Mouse (Mus musculus) small intestine, adult 2 months (tissue): ENCODE measurements at regions not wholly inside any gene's neighbourhood (a gene's known extent, or its start where the extent isn't known, plus 50 kb on each side); places are given as distances from the start of the nearest gene placed in this dataset.
"Not testable (repeated sequence)": the region's sequence is repeated elsewhere in the genome, so short reads cannot be mapped to it uniquely, and the experiment has no call there.

Source experiments
- H3K27ac ChIP-seq: fragments of 200-500 bp; 2 replicates; pipeline ENCODE4 v1.5.1; 2012; ENCODE audit warnings: low read depth, low read length, control low read depth, inconsistent platforms; ENCODE audit not compliant: insufficient read depth
- H3K27me3 ChIP-seq: fragments of 200-500 bp; 2 replicates; pipeline ENCODE4 v1.6.1; 2012; ENCODE audit warnings: mild to moderate bottlenecking, moderate library complexity, low read length, inconsistent platforms; ENCODE audit not compliant: control insufficient read depth, insufficient read depth
- H3K36me3 ChIP-seq: fragments of 200-500 bp; 2 replicates; pipeline ENCODE4 v1.6.1; 2012; ENCODE audit warnings: mild to moderate bottlenecking, low read length, control low read depth, inconsistent platforms; ENCODE audit not compliant: control insufficient read depth, insufficient read depth
- H3K4me1 ChIP-seq: fragments of 200-500 bp; 2 replicates; pipeline ENCODE4 v1.6.1; 2012; ENCODE audit warnings: low read length, inconsistent platforms, mixed read lengths; ENCODE audit not compliant: control insufficient read depth, insufficient read depth, insufficient read length
- H3K4me3 ChIP-seq: fragments of 200-500 bp; 2 replicates; pipeline ENCODE4 v1.5.1; 2012; ENCODE audit warnings: low read depth, mild to moderate bottlenecking, control low read depth, inconsistent platforms, low read length, moderate library complexity
- CTCF ChIP-seq: fragments of 200-500 bp; IDR thresholded peaks from 2 replicates; pipeline ENCODE4 v1.5.1; 2012; ENCODE audit warnings: low read depth, mild to moderate bottlenecking, control low read depth, inconsistent platforms, low read length, moderate library complexity, mixed read lengths; ENCODE audit not compliant: insufficient replicate concordance, insufficient read length; ENCODE audit errors: extremely low read depth
- POLR2A ChIP-seq: fragments of 200-500 bp; IDR thresholded peaks from 2 replicates; pipeline ENCODE4 v1.6.1; 2012; ENCODE audit warnings: low read depth, mild to moderate bottlenecking, control low read depth, inconsistent platforms, low read length, moderate library complexity
- WGBS: fragments of 180-500 bp; shearing (Covaris S2); methylation state at CpG from one replicate; pipeline ENCODE4 v1.1.7; 2018; 5-methylcytosine and 5-hydroxymethylcytosine counted together

- no peaks in the 10 kb centered on the region for H3K36me3 ChIP-seq
- H3K4me1 ChIP-seq, result no peaks in the 10 kb centered on the region
- no peak overlapping the region for H3K27ac ChIP-seq
- H3K27me3 ChIP-seq, result no peaks in the 10 kb centered on the region
- H3K4me3 ChIP-seq, result no peak overlapping the region
- TF ChIP-seq POLR2A (no peak), CTCF (no peak)
- 74% methylated on average over 4 of the region's 4 CpGs for WGBS
Measured at GRCm38 (mm10) chr6:68834633-68835032, 1299.0 kb upstream of the Tacstd2 start.

- H3K4me1 ChIP-seq, H3K27me3 ChIP-seq, H3K36me3 ChIP-seq, H3K4me3 ChIP-seq, H3K27ac ChIP-seq: not testable (repeated sequence)
- WGBS, result 100% methylated on average over 1 of the region's 1 CpGs
Measured at GRCm38 (mm10) chr6:68828460-68828859, 1292.9 kb upstream of the Tacstd2 start.

GRCm38 (mm10) chr6:68813346-68813745 lies 1277.8 kb upstream of the Tacstd2 start:
- no peaks in the 10 kb centered on the region for H3K4me1 ChIP-seq
- 74% methylated on average over 3 of the region's 3 CpGs for WGBS
- no peaks in the 10 kb centered on the region for H3K27me3 ChIP-seq
- no peaks in the 10 kb centered on the region for H3K36me3 ChIP-seq
- no peak overlapping the region for H3K27ac ChIP-seq
- TF ChIP-seq POLR2A (no peak), CTCF (no peak)
- no peak overlapping the region for H3K4me3 ChIP-seq

GRCm38 (mm10) chr6:68799205-68799604 lies 1263.6 kb upstream of the Tacstd2 start:
- H3K27ac ChIP-seq, result not testable (repeated sequence)
- 86% methylated on average over 19 of the region's 19 CpGs for WGBS

GRCm38 (mm10) chr6:68771507-68771906 lies 1235.9 kb upstream of the Tacstd2 start:
- H3K27me3 ChIP-seq, result no peaks in the 10 kb centered on the region
- WGBS, result 76% methylated on average over 2 of the region's 2 CpGs
- H3K4me1 ChIP-seq, result no peaks in the 10 kb centered on the region
- H3K4me3 ChIP-seq, result no peak overlapping the region
- H3K27ac ChIP-seq, result no peak overlapping the region
- no peaks in the 10 kb centered on the region for H3K36me3 ChIP-seq
- TF ChIP-seq POLR2A, result no peak
- no peak for TF ChIP-seq CTCF

More at GRCm38 (mm10) chr6:68799205-68799604, 1263.6 kb upstream of the Tacstd2 start:
- not testable (repeated sequence) for H3K27me3 ChIP-seq, H3K4me1 ChIP-seq, H3K36me3 ChIP-seq, H3K4me3 ChIP-seq

- no peaks in the 10 kb centered on the region for H3K36me3 ChIP-seq
- 81% methylated on average over 1 of the region's 1 CpGs for WGBS
- TF ChIP-seq POLR2A (no peak), CTCF (no peak)
- no peaks in the 10 kb centered on the region for H3K4me1 ChIP-seq
- no peaks in the 10 kb centered on the region for H3K27me3 ChIP-seq
- H3K27ac ChIP-seq, result no peak overlapping the region
- no peak overlapping the region for H3K4me3 ChIP-seq
Measured at GRCm38 (mm10) chr6:68750451-68750850, 1214.9 kb upstream of the Tacstd2 start.

- Histone ChIP-seq H3K27ac (no peak overlapping the region), H3K4me3 (no peak overlapping the region), H3K36me3 (no peaks in the 10 kb centered on the region), H3K4me1 (no peaks in the 10 kb centered on the region), H3K27me3 (no peaks in the 10 kb centered on the region)
- 66% methylated on average over 3 of the region's 3 CpGs for WGBS
- TF ChIP-seq POLR2A (no peak), CTCF (no peak)
Measured at GRCm38 (mm10) chr6:68749699-68750098, 1214.1 kb upstream of the Tacstd2 start.

- no peaks in the 10 kb centered on the region for H3K27me3 ChIP-seq
- TF ChIP-seq POLR2A (no peak), CTCF (no peak)
- no peaks in the 10 kb centered on the region for H3K4me1 ChIP-seq
- H3K36me3 ChIP-seq, result no peaks in the 10 kb centered on the region
- H3K27ac ChIP-seq, result no peak overlapping the region
- no peak overlapping the region for H3K4me3 ChIP-seq
Measured at GRCm38 (mm10) chr6:68738573-68738972, 1203.0 kb upstream of the Tacstd2 start.

- H3K4me1 ChIP-seq, result no peaks in the 10 kb centered on the region
- TF ChIP-seq CTCF, result no peak
- TF ChIP-seq POLR2A, result no peak
- no peaks in the 10 kb centered on the region for H3K36me3 ChIP-seq
- H3K4me3 ChIP-seq, result no peak overlapping the region
- no peaks in the 10 kb centered on the region for H3K27me3 ChIP-seq
- H3K27ac ChIP-seq, result no peak overlapping the region
- 90% methylated on average over 3 of the region's 3 CpGs for WGBS
Measured at GRCm38 (mm10) chr6:68736647-68737046, 1201.1 kb upstream of the Tacstd2 start.
